Mouse (Mus musculus) spleen, adult 2 months (tissue): Measurements from ENCODE around the gene Pla2g2d.

Source experiments
- CTCF ChIP-seq: fragments of 200-500 bp; IDR thresholded peaks from 2 replicates; pipeline ENCODE4 v1.5.1; 2011; ENCODE audit warnings: mild to moderate bottlenecking, inconsistent platforms; ENCODE audit not compliant: insufficient read depth, insufficient read length, insufficient replicate concordance; ENCODE audit errors: extremely low read depth
- POLR2A ChIP-seq: fragments of 200-500 bp; IDR thresholded peaks from 2 replicates; pipeline ENCODE4 v1.6.1; 2011; ENCODE audit warnings: low read depth, low read length, inconsistent platforms

DNA sequence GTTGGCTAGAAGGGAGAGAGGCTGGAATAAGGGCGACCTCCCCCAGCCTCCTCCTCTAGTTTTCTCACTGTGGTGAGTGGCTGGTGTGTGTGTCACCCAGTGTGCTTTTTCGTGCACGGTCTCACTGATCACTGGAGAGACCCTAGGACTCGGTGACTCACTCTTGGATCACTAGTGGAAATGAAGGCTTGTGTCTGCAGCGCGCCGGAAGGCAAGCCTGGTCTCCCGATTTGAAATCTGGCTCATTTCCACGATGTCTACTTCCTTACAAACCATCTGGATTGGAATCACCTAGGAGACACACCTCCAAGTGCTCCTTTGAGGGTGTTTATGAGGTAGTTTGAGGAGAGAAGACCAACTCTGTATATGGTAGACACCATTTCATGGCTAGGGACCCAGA lies 28.7 kb upstream of the Pla2g2d start:
- TF ChIP-seq CTCF (no peak), POLR2A (no peak)
